Mouse (Mus musculus): ENCODE measurements at regions not wholly inside any gene's neighbourhood (a gene's known extent, or its start where the extent isn't known, plus 50 kb on each side); places are given as distances from the start of the nearest gene placed in this dataset.

DNA sequence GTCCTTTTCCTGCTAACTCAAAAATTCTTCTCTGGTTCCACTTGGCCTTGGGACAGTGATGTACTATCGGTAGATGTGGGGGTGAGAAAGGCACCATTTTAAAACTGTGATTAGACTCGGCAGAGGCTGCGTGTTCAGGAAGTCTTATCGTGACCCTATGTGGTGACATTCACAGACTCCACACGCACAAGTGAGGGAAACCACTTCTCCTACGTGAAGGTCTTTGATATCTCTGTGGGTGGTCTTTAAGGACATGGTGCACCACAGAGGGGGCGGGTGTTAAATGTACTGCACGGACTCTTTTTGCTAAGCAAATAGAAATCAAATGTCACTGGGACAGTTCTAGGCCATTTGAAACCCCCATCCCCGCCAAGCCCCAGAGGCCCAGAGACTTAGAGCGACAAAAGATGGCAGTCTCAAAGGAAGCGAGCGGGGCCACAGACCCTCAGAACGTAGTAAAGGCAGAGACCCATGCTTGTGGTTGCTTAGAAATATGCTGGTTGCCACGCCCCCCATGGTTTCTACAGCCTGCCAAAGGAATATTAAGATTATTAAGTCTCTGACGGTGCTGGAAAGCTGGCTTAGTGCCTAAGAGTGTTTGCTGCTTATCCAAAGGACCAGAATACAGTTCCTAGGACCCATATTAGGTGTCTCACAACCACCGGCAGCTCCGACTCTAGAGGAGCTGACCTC, 73.6 kb upstream of the Slc45a1 start:
- no peak for DNase-seq (ENCODE audit: low spot score)

DNA sequence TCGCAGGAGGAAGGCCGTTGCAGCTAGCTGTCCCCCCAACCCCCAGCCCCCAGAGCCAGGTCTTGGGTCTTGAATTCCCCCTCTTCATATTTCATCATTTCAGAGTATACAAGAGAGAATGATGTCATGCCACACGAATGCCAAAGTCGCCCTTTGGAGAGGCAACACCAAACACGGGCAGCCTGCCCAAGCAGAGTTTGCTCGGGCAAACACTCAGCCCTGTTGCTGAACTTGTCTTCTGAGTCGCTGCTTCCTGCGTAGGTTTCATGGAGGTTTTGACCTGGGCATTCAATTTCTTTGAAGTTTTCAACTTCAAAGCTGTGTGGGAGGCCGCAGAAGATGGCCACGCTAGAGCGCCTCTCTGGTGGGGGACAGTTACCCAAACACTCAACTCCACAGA, 72.8 kb upstream of the Slc45a1 start:
- no peak for DNase-seq (ENCODE audit: low spot score)

DNA sequence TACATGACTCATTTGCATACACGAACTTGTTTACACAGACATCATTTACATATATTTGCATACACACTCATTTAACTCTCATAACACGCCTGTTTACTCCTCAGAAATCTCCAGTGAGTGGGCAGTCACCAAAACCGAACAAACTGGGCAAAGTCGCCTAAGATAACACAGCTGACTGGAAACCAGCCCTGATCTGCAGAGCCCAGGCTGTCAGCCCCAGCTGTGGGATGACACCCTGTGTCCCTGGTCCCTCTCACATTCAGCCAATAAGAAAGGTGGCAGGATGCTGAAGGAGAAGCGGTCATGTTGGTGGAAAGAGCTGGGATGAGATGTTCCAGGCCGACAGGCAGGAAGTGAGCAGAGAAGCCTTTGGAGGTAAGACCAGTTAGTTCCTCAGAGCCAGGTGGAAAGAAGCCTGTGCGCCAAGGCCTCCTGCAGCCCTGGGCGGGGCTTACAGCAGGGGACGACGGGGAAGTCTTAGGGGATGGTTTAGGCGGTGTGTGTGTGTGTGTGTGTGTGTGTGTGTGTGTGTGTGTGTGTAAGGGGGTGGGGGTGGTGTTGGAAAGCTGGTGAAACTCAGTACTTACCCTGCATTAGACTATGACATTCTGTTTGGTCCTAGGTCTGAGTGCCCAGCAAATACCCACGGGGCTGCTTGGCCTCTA, 69.8 kb upstream of the Slc45a1 start:
- DNase-seq (ENCODE audit: low spot score), result no peak

GRCm38 (mm10) chr4:150717866-150718265, 65.9 kb upstream of the Slc45a1 start:
- DNase-seq (ENCODE audit: low spot score), result no peak

GRCm38 (mm10) chr4:150715051-150715450, 63.1 kb upstream of the Slc45a1 start:
- no peak for DNase-seq (ENCODE audit: low spot score)

GRCm38 (mm10) chr4:150713291-150713690, 61.3 kb upstream of the Slc45a1 start:
- no peak for DNase-seq (ENCODE audit: low spot score)

GRCm38 (mm10) chr4:150712856-150713255, 60.9 kb upstream of the Slc45a1 start:
- no peak for DNase-seq (ENCODE audit: low spot score)

GRCm38 (mm10) chr4:150711646-150712045, 59.7 kb upstream of the Slc45a1 start:
- no peak for DNase-seq (ENCODE audit: low spot score)

DNA sequence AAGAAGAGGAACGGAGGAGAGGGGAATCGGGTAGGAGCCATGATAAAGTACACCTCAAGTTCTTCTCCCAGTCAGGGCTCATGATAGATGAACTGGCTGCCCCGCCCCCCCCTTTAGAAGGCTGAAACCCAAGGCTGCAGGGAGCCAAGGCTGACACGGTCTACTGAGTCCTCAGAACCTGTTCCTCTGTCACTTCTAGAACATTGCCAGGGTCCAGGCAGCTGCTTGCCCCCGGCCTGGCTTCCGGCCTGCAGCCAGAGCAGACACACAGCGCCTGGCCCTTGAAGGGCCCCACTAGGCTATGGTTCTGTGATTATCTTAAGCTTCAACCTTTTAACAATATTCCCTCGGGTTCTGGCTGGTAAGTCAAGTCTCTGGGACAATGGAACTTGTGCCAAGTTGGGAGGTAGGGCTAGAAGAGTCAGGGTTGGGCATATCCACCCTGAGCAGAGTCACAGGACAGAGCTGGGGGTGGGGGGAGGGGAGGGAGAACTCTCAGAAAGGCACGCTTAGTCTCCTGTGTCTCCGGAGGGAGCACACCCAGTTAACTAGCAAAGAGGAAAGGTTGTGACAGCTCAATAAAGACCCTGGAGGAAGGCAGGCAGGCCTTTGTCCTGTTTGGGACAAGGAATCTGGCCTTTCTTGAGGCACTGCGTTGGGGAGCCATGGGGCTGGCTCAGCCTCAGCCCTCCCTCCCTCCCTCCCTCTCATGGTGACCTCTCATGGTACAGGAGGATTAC, 57.6 kb upstream of the Slc45a1 start:
- no peak for DNase-seq (ENCODE audit: low spot score)

DNA sequence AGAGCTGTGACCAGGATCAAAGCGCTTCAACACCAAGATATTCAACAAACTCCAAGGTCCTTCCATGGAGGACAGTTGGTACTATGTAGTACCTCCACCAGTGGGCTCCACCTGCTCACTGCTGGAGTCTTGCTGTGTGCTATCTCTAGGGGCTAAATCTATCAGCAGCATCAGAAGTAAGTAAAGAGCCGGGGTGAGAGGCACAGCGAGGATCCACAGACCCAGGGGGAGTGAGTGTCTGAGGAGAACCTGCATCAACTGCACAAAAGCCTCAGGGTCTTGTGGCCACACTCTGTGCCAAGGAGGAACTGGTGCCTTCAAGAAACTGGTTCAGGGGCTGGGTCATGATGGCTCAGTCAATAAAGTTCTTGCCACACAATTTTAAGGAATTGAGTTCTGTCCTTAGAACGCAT, 56.6 kb upstream of the Slc45a1 start:
- DNase-seq (ENCODE audit: low spot score), result no peak

GRCm38 (mm10) chr4:150707725-150708571, 56.0 kb upstream of the Slc45a1 start:
- DNase-seq (ENCODE audit: low spot score), result no peak

DNA sequence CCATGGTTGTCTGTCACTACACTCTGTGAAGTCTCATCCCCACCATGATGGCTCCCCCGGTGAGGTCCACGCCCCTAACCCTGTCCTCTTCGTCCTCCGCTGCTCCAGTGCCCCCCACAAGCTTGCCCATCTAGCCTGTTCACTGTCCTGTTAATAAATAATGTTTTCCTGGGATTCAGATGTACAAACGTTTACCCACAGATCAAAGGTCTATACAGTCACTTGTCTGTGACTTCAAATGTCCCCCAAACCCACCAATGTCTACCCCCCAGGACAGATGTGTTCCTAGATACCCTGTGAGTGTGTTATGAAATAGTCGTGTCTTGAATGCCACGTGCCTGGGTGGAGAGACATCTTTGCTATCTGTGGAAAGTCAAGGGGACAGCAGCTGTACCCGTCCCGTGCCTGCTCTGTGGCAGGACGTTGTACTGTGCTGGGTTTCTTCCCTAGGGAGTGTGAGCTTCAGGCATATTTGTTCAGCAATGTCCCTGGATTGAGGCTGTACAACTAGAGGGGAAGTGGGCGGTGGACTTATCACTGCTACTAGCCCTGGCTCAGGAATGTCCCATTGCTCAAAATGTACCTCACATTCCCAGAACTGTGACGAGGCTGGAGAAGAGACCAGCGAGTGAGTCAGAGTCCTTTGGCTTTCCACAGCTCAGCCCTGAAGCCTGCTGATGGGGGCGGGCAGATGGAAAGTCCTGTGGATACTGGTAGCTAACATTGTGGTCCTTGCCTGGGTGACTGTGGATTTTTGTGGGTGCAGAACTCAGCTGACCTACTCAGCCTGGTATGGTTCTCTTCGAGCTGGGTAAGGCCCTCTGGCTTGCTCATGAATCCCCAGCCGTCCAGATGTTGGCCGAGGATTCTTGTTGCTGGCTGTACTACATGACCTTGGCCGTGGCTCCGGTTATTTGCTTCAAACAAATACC, 55.1 kb upstream of the Slc45a1 start:
- no peak for DNase-seq (ENCODE audit: low spot score)

GRCm38 (mm10) chr4:150706291-150706690, 54.3 kb upstream of the Slc45a1 start:
- no peak for DNase-seq (ENCODE audit: low spot score)

GRCm38 (mm10) chr4:150703266-150703665, 51.3 kb upstream of the Slc45a1 start:
- DNase-seq (ENCODE audit: low spot score), result no peak

Data from left cerebral cortex, adult 11 months (tissue).